Mouse (Mus musculus): Measurements from ENCODE around the gene Ddb1. TPM values are rescaled to one million over a fixed set of nuclear protein-coding genes. Genes with fewer than 3 reads are reported as not detected.
A peak's percentile ranks its signal among the peaks of the same experiment; 100 is the strongest.

The Ddb1 gene
- total and polyA plus RNA-seq, 3 experiments: 299 to 406 (median 319) TPM

DNA sequence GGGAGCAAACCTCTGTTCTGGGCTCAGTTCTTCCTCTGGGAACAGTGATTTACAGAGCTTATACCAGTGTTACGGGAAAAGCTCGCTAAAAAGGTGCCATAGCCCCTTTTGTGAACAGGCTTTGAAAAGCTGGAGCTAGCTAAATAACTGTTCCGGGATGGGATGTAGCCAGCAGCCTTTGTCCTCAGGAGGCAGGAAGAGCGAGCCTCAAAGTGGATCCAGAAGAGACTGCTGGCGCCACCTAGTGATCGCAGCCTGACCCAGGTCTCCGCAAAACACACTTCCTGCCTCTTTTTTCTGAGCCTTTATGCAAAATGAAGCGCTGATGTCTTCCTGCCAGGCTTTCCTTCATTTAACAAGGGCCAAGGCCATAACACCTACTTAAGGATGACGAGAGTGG lies 2.3 kb upstream of the Ddb1 start (continued):
- peak; percentile 46; the same call in 1 of the 2 replicates for TF ChIP-seq HCFC1 (IDR thresholded peaks at IDR 0.05; ENCODE audit: low read depth, low read length)
- no peak for TF ChIP-seq NRF1 (IDR thresholded peaks at IDR 0.05; ENCODE audit: low read depth, low read length)
- TF ChIP-seq SIN3A (IDR thresholded peaks at IDR 0.05; ENCODE audit: low read length): peak; percentile 38; the same call in 1 of the 2 replicates
- TF ChIP-seq IRF4 (IDR thresholded peaks at IDR 0.05; ENCODE audit: low read depth, low read length): peak; percentile 70
- peak; percentile 93 for TF ChIP-seq ELF1 (IDR thresholded peaks at IDR 0.05; ENCODE audit: low read depth, low read length)
- TF ChIP-seq TBP (conservative IDR thresholded peaks at IDR 0.05; ENCODE audit: low read depth, low read length): peak; percentile 70; the same call in 1 of the 2 replicates
- no peak for TF ChIP-seq ZMIZ1 (IDR thresholded peaks at IDR 0.05; ENCODE audit: low read depth, low read length)
- no peak for TF ChIP-seq USF2 (conservative IDR thresholded peaks at IDR 0.05; ENCODE audit: low read depth, low read length)
- TF ChIP-seq TCF12 (IDR thresholded peaks at IDR 0.05; ENCODE audit: low read depth, low read length): peak; percentile 49; the same call in 1 of the 2 replicates
- no peak for TF ChIP-seq RCOR1 (conservative IDR thresholded peaks at IDR 0.05; ENCODE audit: low read depth, low read length)
- TF ChIP-seq MEF2A (IDR thresholded peaks at IDR 0.05; ENCODE audit: borderline replicate concordance, low read depth, low read length): 0 out of 2 replicates have a peak, but pooled peaks have one; percentile 54
- no peak for TF ChIP-seq E2F4 (IDR thresholded peaks at IDR 0.05; ENCODE audit: insufficient replicate concordance, low read depth, low read length)
- TF ChIP-seq ETS1 (conservative IDR thresholded peaks at IDR 0.05; ENCODE audit: low read depth, low read length): no peak
- TF ChIP-seq JUND (conservative IDR thresholded peaks at IDR 0.05; ENCODE audit: low read depth, low read length): no peak

DNA sequence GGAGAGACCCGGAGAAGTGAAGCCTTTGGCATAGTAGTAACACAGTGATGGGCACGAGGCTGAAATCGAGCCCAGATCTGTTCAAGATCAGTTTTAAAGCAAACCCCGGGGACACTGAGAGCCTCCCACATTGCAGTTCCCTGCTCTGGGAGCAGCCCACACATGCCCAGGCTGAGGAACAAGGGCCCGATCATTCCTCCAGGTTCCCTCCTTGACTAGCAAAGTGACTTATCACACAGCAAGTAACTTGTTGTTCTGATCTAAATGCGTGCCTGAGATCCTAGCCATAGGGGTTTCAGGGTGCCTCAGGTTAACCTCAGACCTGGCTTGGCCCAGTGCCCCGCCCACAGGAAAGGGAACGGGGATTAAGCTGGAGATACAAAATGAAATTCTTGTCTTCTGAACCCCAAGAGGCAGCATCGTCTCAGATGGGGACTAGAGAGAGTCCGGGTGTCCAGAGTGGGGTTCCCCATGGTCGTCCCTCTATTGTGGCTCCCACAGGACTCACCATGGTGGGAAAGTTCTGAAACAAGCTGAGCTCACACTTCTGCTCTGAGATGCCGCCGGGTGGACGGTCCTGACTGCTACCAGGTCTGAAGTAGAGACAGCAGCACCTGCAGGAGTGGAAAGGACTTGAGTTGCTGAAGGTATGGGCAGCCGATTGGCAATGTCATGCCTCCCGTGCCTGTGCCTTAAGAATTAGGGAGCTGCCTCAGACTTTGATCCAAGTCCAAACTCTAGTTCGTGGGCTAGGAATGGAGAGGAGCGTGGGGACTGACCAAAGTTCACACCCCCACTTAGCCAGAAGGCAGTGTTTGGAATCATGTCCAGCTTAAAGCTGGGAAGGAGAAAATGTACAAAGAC lies 1.2 kb upstream of the Ddb1 start:
- Histone ChIP-seq H3K9me3 (replicated peaks; ENCODE audit: low read length) (no peaks in the 10 kb centered on the region), H3K36me3 (replicated peaks in 1 of 2; ENCODE audit: control insufficient read depth in 1 of 2, insufficient read depth in 1 of 2, low read length in 1 of 2) (peaks cover 23 to 42% of the 10 kb centered on the region in 2 experiments), H3K79me2 (replicated peaks; ENCODE audit: control insufficient read depth, extremely low read depth, insufficient read depth, poor library complexity, severe bottlenecking) (peaks cover 33% of the 10 kb centered on the region), H3K4me3 (replicated peaks in 1 of 3; ENCODE audit: low read depth in 2 of 3, low read length in 2 of 3, poor library complexity in 1 of 3) (peak overlapping the region in 2 of 3 experiments; percentile 10 to 98), H3K27ac (ENCODE audit: insufficient read depth, low read depth) (peak overlapping the region; percentile 73), H3K4me2 (ENCODE audit: insufficient read depth, low read depth, poor library complexity, severe bottlenecking) (peak overlapping the region; percentile 85), H3K27me3 (replicated peaks) (no peaks in the 10 kb centered on the region), H3K9ac (ENCODE audit: insufficient read depth, low read depth) (peak overlapping the region; percentile 86), H3K4me1 (ENCODE audit: control insufficient read depth in 1 of 2, insufficient read depth in 2 of 2) (peaks cover 13 to 70% of the 10 kb centered on the region in 2 experiments)
- in situ Hi-C loops (cut with MboI; ENCODE audit: low pct_ligation_motif_present, low pct_unique_long_range_greater_than_20kb, low sequenced_read_pairs): loop anchor here (5.0 kb wide), 1 partner anchor 42 kb away; no protein-coding TSS in a partner anchor
- dilution Hi-C loops (cut with MboI; ENCODE audit: extremely low pct_ligation_motif_present, extremely low pct_unique_long_range_greater_than_20kb, low sequenced_read_pairs): no loop called here
- DNase-seq (ENCODE audit: extremely low read depth): no peak
- no peak for TF ChIP-seq NELFE (IDR thresholded peaks at IDR 0.05; ENCODE audit: low read depth, low read length)
- peak; percentile 45; the same call in 1 of the 2 replicates for TF ChIP-seq SIN3A (IDR thresholded peaks at IDR 0.05; ENCODE audit: low read length)
- TF ChIP-seq MYC (IDR thresholded peaks at IDR 0.05; ENCODE audit: low read depth, low read length): no peak
- TF ChIP-seq BHLHE40 (IDR thresholded peaks at IDR 0.05; ENCODE audit: low read depth, low read length): no peak
- 0 out of 2 replicates have a peak, but pooled peaks have one; percentile 35 for TF ChIP-seq TBP (conservative IDR thresholded peaks at IDR 0.05; ENCODE audit: low read depth, low read length)
- TF ChIP-seq JUND (conservative IDR thresholded peaks at IDR 0.05; ENCODE audit: low read depth, low read length): no peak
- TF ChIP-seq CHD2 (IDR thresholded peaks at IDR 0.05; ENCODE audit: low read length): no peak
- TF ChIP-seq USF2 (conservative IDR thresholded peaks at IDR 0.05; ENCODE audit: low read depth, low read length): no peak
- peak in 1 of 2 experiments; percentile 10; a peak in 1 of 4 replicates for TF ChIP-seq CTCF (conservative IDR thresholded peaks at IDR 0.05 in 1 of 2, IDR thresholded peaks at IDR 0.05 in 1 of 2; ENCODE audit: low read depth in 2 of 2, low read length in 2 of 2)
- TF ChIP-seq MAX (IDR thresholded peaks at IDR 0.05; ENCODE audit: low read length): no peak
- no peak for TF ChIP-seq TCF12 (IDR thresholded peaks at IDR 0.05; ENCODE audit: low read depth, low read length)
- 0 out of 2 replicates have a peak, but pooled peaks have one; percentile 28 for TF ChIP-seq POLR2AphosphoS2 (IDR thresholded peaks at IDR 0.05; ENCODE audit: low read depth, low read length)
- no peak for TF ChIP-seq E2F4 (IDR thresholded peaks at IDR 0.05; ENCODE audit: insufficient replicate concordance, low read depth, low read length)
- TF ChIP-seq JUN (IDR thresholded peaks at IDR 0.05; ENCODE audit: insufficient read depth, low read depth, low read length): no peak
- no peak for TF ChIP-seq MAFK (IDR thresholded peaks at IDR 0.05; ENCODE audit: insufficient replicate concordance, low read length)
- no peak for TF ChIP-seq GABPA (IDR thresholded peaks at IDR 0.05; ENCODE audit: insufficient replicate concordance, low read depth, low read length)
- TF ChIP-seq ETS1 (conservative IDR thresholded peaks at IDR 0.05; ENCODE audit: low read depth, low read length): no peak
- TF ChIP-seq POLR2A (IDR thresholded peaks at IDR 0.05; ENCODE audit: low read depth, low read length): 0 out of 2 replicates have a peak, but pooled peaks have one; percentile 16
- TF ChIP-seq MAZ (IDR thresholded peaks at IDR 0.05; ENCODE audit: low read depth, low read length): no peak
- no peak for TF ChIP-seq PAX5 (IDR thresholded peaks at IDR 0.05; ENCODE audit: low read length)
- TF ChIP-seq RCOR1 (conservative IDR thresholded peaks at IDR 0.05; ENCODE audit: low read depth, low read length): no peak
- no peak for TF ChIP-seq RAD21 (IDR thresholded peaks at IDR 0.05; ENCODE audit: low read depth, low read length)
- TF ChIP-seq HCFC1 (IDR thresholded peaks at IDR 0.05; ENCODE audit: low read depth, low read length): no peak
- TF ChIP-seq CHD1 (IDR thresholded peaks at IDR 0.05; ENCODE audit: low read depth, low read length): no peak
- no peak for TF ChIP-seq MEF2A (IDR thresholded peaks at IDR 0.05; ENCODE audit: borderline replicate concordance, low read depth, low read length)
- TF ChIP-seq KAT2A (IDR thresholded peaks at IDR 0.05; ENCODE audit: insufficient replicate concordance, low read length): no peak
- TF ChIP-seq ZNF384 (IDR thresholded peaks at IDR 0.05; ENCODE audit: low read depth, low read length): no peak
- TF ChIP-seq IRF4 (IDR thresholded peaks at IDR 0.05; ENCODE audit: low read depth, low read length): no peak
- TF ChIP-seq ELF1 (IDR thresholded peaks at IDR 0.05; ENCODE audit: low read depth, low read length): no peak
- TF ChIP-seq ZKSCAN1 (IDR thresholded peaks at IDR 0.05; ENCODE audit: borderline replicate concordance, low read depth, low read length): no peak

Data from CH12.LX (cell line).